Mouse (Mus musculus): ENCODE measurements around the gene Prkg1.

DNA sequence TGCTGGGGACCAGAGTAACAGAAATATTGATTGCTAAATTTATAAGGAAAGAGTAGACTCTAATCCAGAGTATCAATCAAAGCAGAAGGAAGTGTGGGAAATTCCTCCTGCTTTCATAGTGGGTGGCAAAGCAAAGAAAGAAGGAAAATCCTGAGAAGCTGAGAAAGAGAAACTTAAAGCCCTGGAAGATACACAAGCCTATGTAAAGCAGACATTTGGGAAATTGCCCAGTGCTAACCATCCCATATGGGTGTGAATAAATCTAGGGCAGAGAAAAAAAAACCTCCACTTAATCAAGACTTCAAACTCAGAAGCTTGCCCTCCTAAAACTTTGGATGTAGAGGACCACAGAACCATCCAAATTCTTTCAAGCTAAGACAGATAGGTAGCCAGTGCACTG lies 532.4 kb downstream of the Prkg1 start:
- TF ChIP-seq CTCF (IDR thresholded peaks at IDR 0.05; ENCODE audit: extremely low read depth, insufficient read depth, low read length), result no peak
- TF ChIP-seq POLR2A (IDR thresholded peaks at IDR 0.05; ENCODE audit: extremely low read depth, insufficient read depth, low read length), result no peak
